Mouse (Mus musculus): ENCODE measurements around the gene Ggn. TPM values are rescaled to one million over a fixed set of nuclear protein-coding genes. Genes with fewer than 3 reads are reported as not detected.

Gene Ggn
- polyA plus RNA-seq, 1 experiment from 2014 or later: 3.1 TPM

- ATAC-seq (no peak), DNase-seq (ENCODE audit: low read depth, low spot score) (no peak)
- in situ Hi-C loops (cut with MboI; ENCODE audit: low pct_unique_long_range_greater_than_20kb): no loop called here
- TF ChIP-seq CTCF (IDR thresholded peaks at IDR 0.05): no peak
- peaks cover 10% of the 10 kb centered on the region for H3K27me3 ChIP-seq
- ChIA-PET CTCF (interaction anchor here (1.5 kb wide), 1 partner anchor 13 kb away, joined by 3 read pairs; no protein-coding TSS in a partner anchor), POLR2A (no interaction called here)
Observed at GRCm38 (mm10) chr7:29141416-29141815, 28.6 kb upstream of the Ggn start.

DNA sequence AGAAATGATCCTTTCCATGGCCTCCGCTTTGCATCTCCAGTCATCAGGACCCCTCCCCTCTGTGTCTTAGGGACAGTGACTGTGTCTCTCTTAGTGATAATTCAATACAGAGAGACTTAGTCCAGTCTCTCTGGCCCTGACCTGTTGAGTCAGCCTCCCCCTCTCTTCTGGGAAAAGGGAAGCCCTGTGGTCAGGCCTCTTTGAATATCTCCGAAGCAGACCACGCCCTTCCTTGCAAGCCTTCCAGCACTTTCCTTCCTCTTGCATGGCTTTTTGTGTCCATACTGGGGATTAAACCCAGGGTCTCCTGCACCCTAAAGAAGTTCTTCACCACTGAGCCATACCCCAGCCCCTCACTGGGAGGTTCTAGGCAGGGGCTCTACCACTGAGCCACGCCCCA, 26.0 kb upstream of the Ggn start:
- DNase-seq (ENCODE audit: low read depth, low spot score) (no peak), ATAC-seq (no peak)
- ChIA-PET CTCF (no interaction called here), POLR2A (no interaction called here)
- TF ChIP-seq CTCF (IDR thresholded peaks at IDR 0.05): no peak
- H3K27me3 ChIP-seq: peaks cover 5% of the 10 kb centered on the region
- in situ Hi-C loops (cut with MboI; ENCODE audit: low pct_unique_long_range_greater_than_20kb): no loop called here

DNA sequence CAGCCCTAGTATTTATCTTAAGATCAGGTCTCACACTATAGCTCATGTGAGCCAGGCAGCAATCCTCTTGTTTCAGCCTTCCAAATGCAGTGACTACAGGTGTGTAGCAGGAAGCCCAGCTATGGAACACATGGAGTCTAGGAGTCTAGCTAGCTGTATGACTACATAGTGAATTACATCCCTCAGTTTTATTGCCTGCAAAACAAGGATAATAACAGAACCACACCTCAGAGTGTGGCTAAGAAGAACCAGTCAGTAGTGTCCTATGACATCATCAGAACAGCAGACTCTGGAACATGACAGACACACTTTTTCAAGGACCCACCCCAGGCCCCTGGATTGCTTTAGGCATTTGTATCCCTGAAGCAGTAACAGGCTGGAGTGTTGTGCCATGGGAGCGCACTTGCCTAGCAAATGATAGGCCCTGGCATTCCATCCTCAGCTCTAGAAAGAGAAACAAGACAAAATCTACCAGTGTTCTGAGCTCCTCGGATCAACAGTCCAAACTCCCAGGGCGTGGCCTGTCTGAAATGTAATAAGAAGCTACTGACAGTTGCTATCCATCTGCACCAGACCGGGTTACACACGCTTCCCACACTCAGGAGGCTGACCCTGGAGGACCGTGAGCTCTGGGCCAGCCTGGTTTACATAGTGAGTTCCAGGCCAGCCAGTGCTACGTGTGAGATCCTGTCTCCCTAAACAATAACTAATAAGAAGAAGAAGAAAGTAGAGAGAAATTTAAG, 23.2 kb upstream of the Ggn start:
- ATAC-seq (no peak), DNase-seq (ENCODE audit: low read depth, low spot score) (no peak)
- TF ChIP-seq CTCF (IDR thresholded peaks at IDR 0.05): no peak
- ChIA-PET POLR2A (no interaction called here), CTCF (interaction anchor here (1.2 to 1.9 kb wide), 2 partner anchors 8 to 21 kb away, joined by 3 to 5 read pairs; partner anchors contain the start of gene Ryr1)
- in situ Hi-C loops (cut with MboI; ENCODE audit: low pct_unique_long_range_greater_than_20kb): no loop called here
- peaks cover 5% of the 10 kb centered on the region for H3K27me3 ChIP-seq

GRCm38 (mm10) chr7:29148771-29149170, 21.2 kb upstream of the Ggn start:
- CTCF ChIA-PET: no interaction called here
- POLR2A ChIA-PET: no interaction called here
- peaks cover 5% of the 10 kb centered on the region for H3K27me3 ChIP-seq
- in situ Hi-C loops (cut with MboI; ENCODE audit: low pct_unique_long_range_greater_than_20kb): no loop called here
- TF ChIP-seq CTCF (IDR thresholded peaks at IDR 0.05): no peak
- ATAC-seq (no peak), DNase-seq (ENCODE audit: low read depth, low spot score) (no peak)

- H3K27me3 ChIP-seq: peaks cover 5% of the 10 kb centered on the region
- CTCF ChIA-PET: interaction anchor here (0.9 kb wide), 1 partner anchor 149 kb away, joined by 3 read pairs; no protein-coding TSS in a partner anchor
- in situ Hi-C loops (cut with MboI; ENCODE audit: low pct_unique_long_range_greater_than_20kb): no loop called here
- ATAC-seq (no peak), DNase-seq (ENCODE audit: low read depth, low spot score) (no peak)
- POLR2A ChIA-PET: no interaction called here
- no peak for TF ChIP-seq CTCF (IDR thresholded peaks at IDR 0.05)
Observed at GRCm38 (mm10) chr7:29151486-29151885, 18.5 kb upstream of the Ggn start.

DNA sequence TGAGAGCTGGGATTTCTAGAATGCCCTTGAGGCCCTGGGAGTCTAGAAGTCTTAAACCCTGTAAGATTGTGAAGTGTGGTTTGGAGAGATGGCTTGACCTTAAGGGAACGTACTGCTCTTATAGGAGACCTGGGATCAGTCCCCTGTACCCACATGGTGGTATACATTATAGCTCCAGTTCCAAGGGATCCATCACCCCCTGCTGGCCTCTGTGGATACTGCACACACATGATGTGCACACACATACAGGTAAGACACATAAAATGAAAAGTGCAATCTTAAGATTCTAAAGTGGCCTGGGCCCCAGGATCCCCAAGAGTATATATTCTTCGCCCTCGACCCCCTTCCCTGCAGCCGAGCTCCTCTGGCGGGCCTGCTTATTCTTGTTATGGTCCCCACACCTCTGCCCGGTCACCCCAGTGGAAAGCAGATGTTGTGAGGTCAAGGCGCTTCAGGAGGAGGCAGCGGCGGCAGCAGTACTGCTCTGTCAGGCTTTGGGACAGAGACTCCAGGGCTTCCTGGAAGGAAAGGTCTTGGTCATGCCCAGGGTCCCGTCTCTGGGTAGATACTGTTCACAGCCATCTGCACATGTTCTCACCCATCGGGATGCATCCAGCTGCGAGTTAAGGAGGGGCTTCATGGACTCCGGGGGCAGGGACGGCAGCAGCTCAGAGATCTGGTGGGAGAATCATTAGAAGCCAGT, 15.8 kb upstream of the Ggn start:
- no peaks in the 10 kb centered on the region for H3K27me3 ChIP-seq
- no peak for ATAC-seq
- no peak for TF ChIP-seq CTCF (IDR thresholded peaks at IDR 0.05)
- ChIA-PET POLR2A (interaction anchor here (1.2 kb wide), 1 partner anchor 16 kb away, joined by 3 read pairs; no protein-coding TSS in a partner anchor), CTCF (interaction anchor here (1.4 to 1.6 kb wide), 2 partner anchors 8 to 13 kb away, joined by 3 to 5 read pairs; no protein-coding TSS in a partner anchor)
- no peak for DNase-seq (ENCODE audit: low read depth, low spot score)
- in situ Hi-C loops (cut with MboI; ENCODE audit: low pct_unique_long_range_greater_than_20kb): no loop called here

GRCm38 (mm10) chr7:29155196-29155837, 14.7 kb upstream of the Ggn start:
- POLR2A ChIA-PET: interaction anchor here (0.9 to 1.5 kb wide), 3 partner anchors 13 to 91 kb away, joined by 3 to 14 read pairs (median 3); no protein-coding TSS in a partner anchor
- CTCF ChIA-PET: interaction anchor here (0.6 to 1.6 kb wide), 7 partner anchors 8 to 147 kb away, joined by 3 to 6 read pairs (median 4); partner anchors contain the start of genes Ggn and Spred3
- no peak for TF ChIP-seq CTCF (IDR thresholded peaks at IDR 0.05)
- H3K27me3 ChIP-seq: no peaks in the 10 kb centered on the region
- ATAC-seq: peak; percentile 87
- no peak for DNase-seq (ENCODE audit: low read depth, low spot score)
- in situ Hi-C loops (cut with MboI; ENCODE audit: low pct_unique_long_range_greater_than_20kb): no loop called here

DNA sequence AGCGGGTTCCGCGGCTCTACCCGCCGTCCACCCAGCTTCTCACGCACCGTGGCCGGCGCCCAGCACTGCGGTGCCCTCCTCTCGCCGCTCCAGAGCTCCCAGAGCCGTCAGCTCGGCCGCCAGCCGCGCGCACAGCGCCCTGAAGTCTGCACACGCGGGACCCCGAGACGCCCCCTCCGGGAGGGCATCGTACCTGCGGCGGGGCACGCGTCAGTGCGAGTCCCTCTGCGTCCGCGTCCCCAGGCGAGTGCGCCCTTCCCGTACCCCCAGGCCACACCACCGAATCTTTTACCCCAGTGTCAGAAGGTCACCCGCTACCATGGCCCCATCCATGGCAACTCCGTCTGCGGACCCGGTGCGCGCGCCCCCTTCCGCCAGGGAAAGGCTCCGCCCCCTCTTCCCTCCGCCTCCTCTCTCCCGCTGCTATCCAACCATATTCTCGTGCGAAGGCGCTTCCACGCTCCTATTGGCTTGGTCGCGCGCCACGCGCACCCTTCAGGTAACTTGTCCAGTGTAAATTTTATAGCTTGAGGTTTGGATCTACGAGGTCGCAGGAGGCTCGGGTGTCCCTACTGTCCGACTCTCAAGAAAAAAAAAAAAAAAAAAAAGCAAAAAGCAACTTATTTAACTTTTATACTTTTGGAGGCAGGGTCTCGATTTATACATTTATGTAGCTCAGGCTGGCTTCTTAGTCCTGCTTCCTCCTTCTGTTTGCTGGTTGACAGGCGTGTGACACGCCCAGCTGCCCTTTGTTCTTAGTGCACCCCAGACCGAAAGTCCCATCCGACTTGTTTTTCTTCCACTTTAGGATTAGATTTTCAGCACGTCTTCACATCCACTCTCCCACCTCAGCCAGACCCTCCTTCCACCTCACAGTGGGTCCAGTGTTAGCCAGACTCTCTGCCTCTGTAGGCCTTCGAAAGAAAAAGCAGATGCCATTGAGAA, 13.9 kb upstream of the Ggn start, which contains the start of gene Fam98c:
Fam98c (minus strand) TSS at position 397 of the 945 bp plus-strand sequence.
- DNase-seq (ENCODE audit: low read depth, low spot score): no peak
- ChIA-PET POLR2A (interaction anchor here (0.6 to 1.5 kb wide), 5 partner anchors 12 to 1469 kb away, joined by 3 to 14 read pairs (median 3); no protein-coding TSS in a partner anchor), CTCF (interaction anchor here (0.6 to 1.4 kb wide), 4 partner anchors 7 to 146 kb away, joined by 3 to 6 read pairs (median 4); no protein-coding TSS in a partner anchor)
- ATAC-seq: peak; percentile 85
- TF ChIP-seq CTCF (IDR thresholded peaks at IDR 0.05): no peak
- no peaks in the 10 kb centered on the region for H3K27me3 ChIP-seq
- in situ Hi-C loops (cut with MboI; ENCODE audit: low pct_unique_long_range_greater_than_20kb): no loop called here

- no peak for DNase-seq (ENCODE audit: low read depth, low spot score)
- TF ChIP-seq CTCF (IDR thresholded peaks at IDR 0.05): no peak
- in situ Hi-C loops (cut with MboI; ENCODE audit: low pct_unique_long_range_greater_than_20kb): no loop called here
- ATAC-seq: no peak
- ChIA-PET CTCF (no interaction called here), POLR2A (no interaction called here)
- no peaks in the 10 kb centered on the region for H3K27me3 ChIP-seq
Observed at GRCm38 (mm10) chr7:29158264-29158663, 11.7 kb upstream of the Ggn start.

Data from Patski (cell line).